Mouse (Mus musculus): Measurements from ENCODE around the gene Arhgef3. TPM values are rescaled to one million over a fixed set of nuclear protein-coding genes. Genes with fewer than 3 reads are reported as not detected.
"Not testable (repeated sequence)": the region's sequence is repeated elsewhere in the genome, so short reads cannot be mapped to it uniquely, and the experiment has no call there.

Arhgef3 gene
- polyA plus RNA-seq, 1 experiment: 8.4 TPM

GRCm38 (mm10) chr14:27182059-27182458 is 67.4 kb downstream of the Arhgef3 start:
- no peak for DNase-seq (ENCODE audit: low read depth, low spot score)
- WGBS: 61% methylated on average over 11 of the region's 11 CpGs

GRCm38 (mm10) chr14:27182646-27183438 is 68.1 kb downstream of the Arhgef3 start:
- 49% methylated on average over 11 of the region's 11 CpGs for WGBS

GRCm38 (mm10) chr14:27183501-27184230 is 69.0 kb downstream of the Arhgef3 start:
- no peak for DNase-seq (ENCODE audit: low read depth, low spot score)
- 39% methylated on average over 16 of the region's 16 CpGs for WGBS

More at GRCm38 (mm10) chr14:27182646-27183438, 68.1 kb downstream of the Arhgef3 start:
- no peak for DNase-seq (ENCODE audit: low read depth, low spot score)

- no peak for DNase-seq (ENCODE audit: low read depth, low spot score)
- 53% methylated on average over 5 of the region's 5 CpGs for WGBS
These were observed 71.2 kb downstream of the Arhgef3 start for GRCm38 (mm10) chr14:27185902-27186301.

- DNase-seq (ENCODE audit: low read depth, low spot score): no peak
- 56% methylated on average over 4 of the region's 4 CpGs for WGBS
These were observed 71.9 kb downstream of the Arhgef3 start for GRCm38 (mm10) chr14:27186596-27186995.

GRCm38 (mm10) chr14:27187025-27187424 is 72.3 kb downstream of the Arhgef3 start:
- 12% methylated on average over 4 of the region's 4 CpGs for WGBS
- DNase-seq (ENCODE audit: low read depth, low spot score): no peak

GRCm38 (mm10) chr14:27187885-27188284 is 73.2 kb downstream of the Arhgef3 start:
- 91% methylated on average over 4 of the region's 4 CpGs for WGBS
- no peak for DNase-seq (ENCODE audit: low read depth, low spot score)

- no peak for DNase-seq (ENCODE audit: low read depth, low spot score)
These were observed 77.8 kb downstream of the Arhgef3 start for GRCm38 (mm10) chr14:27192450-27192849.

GRCm38 (mm10) chr14:27196980-27197379 is 82.3 kb downstream of the Arhgef3 start:
- no peak for DNase-seq (ENCODE audit: low read depth, low spot score)
- WGBS: 40% methylated on average over 8 of the region's 8 CpGs

More at GRCm38 (mm10) chr14:27192450-27192849, 77.8 kb downstream of the Arhgef3 start:
- WGBS: 28% methylated on average over 3 of the region's 3 CpGs

GRCm38 (mm10) chr14:27198490-27199089 is 83.9 kb downstream of the Arhgef3 start:
- 77% methylated on average over 5 of the region's 5 CpGs for WGBS
- DNase-seq (ENCODE audit: low read depth, low spot score): no peak

GRCm38 (mm10) chr14:27199119-27199518 is 84.4 kb downstream of the Arhgef3 start:
- WGBS: 81% methylated on average over 3 of the region's 3 CpGs
- no peak for DNase-seq (ENCODE audit: low read depth, low spot score)

GRCm38 (mm10) chr14:27199870-27200269 is 85.2 kb downstream of the Arhgef3 start:
- 97% methylated on average over 11 of the region's 11 CpGs for WGBS
- DNase-seq (ENCODE audit: low read depth, low spot score): no peak

GRCm38 (mm10) chr14:27200743-27201576 is 86.3 kb downstream of the Arhgef3 start:
- DNase-seq (ENCODE audit: low read depth, low spot score): no peak
- 59% methylated on average over 12 of the region's 12 CpGs for WGBS

GRCm38 (mm10) chr14:27201824-27202223 is 87.1 kb downstream of the Arhgef3 start:
- DNase-seq (ENCODE audit: low read depth, low spot score): no peak
- 68% methylated on average over 5 of the region's 5 CpGs for WGBS

GRCm38 (mm10) chr14:27204704-27205103 is 90.0 kb downstream of the Arhgef3 start:
- no peak for DNase-seq (ENCODE audit: low read depth, low spot score)
- WGBS: 66% methylated on average over 2 of the region's 2 CpGs

- DNase-seq (ENCODE audit: low read depth, low spot score): no peak
These were observed 91.7 kb downstream of the Arhgef3 start for GRCm38 (mm10) chr14:27206443-27206842.

GRCm38 (mm10) chr14:27209542-27209941 is 94.8 kb downstream of the Arhgef3 start:
- 93% methylated on average over 4 of the region's 4 CpGs for WGBS
- no peak for DNase-seq (ENCODE audit: low read depth, low spot score)

- not testable (repeated sequence) for DNase-seq (ENCODE audit: low read depth, low spot score)
- 28% methylated on average over 9 of the region's 9 CpGs for WGBS
These were observed 96.1 kb downstream of the Arhgef3 start for GRCm38 (mm10) chr14:27210801-27211200.

GRCm38 (mm10) chr14:27211743-27212445 is 97.2 kb downstream of the Arhgef3 start:
- WGBS: 91% methylated on average over 2 of the region's 2 CpGs
- no peak for DNase-seq (ENCODE audit: low read depth, low spot score)

All from large intestine, adult 2 months (tissue).